Mouse (Mus musculus) cortical plate, adult 2 months (tissue): Measurements from ENCODE around the gene Trp53rkb.

Experiments used
- CTCF ChIP-seq: fragments of 200-500 bp; IDR thresholded peaks from 2 replicates; pipeline ENCODE4 v1.5.1; 2011; ENCODE audit warnings: mild to moderate bottlenecking, control low read depth, low read length; ENCODE audit not compliant: insufficient read depth; ENCODE audit errors: extremely low read depth
- POLR2A ChIP-seq: fragments of 200-500 bp; IDR thresholded peaks from 2 replicates; pipeline ENCODE4 v1.6.1; 2011; ENCODE audit warnings: mild to moderate bottlenecking, low read length, control low read depth; ENCODE audit not compliant: insufficient read depth; ENCODE audit errors: extremely low read depth

DNA sequence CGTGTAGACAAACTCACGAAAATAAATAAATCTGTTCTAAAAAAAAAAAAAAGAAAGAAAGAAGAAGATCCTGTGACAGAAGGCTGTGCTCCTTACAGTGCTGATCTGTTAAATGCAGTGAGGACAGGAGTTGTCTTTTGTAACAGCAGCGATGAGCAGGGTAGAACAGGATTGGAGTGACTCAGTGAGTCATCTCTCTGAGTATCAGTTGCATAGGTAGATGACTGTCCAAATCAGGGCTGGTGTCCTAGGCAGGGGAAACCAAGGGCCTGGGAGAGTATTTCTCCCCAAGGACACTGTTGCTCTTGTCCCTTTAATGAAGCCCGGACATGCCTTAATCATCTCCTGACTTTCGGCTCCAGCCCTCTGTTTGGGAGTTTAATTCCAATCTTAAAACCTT, 17.2 kb downstream of the Trp53rkb start:
- TF ChIP-seq POLR2A (no peak), CTCF (no peak)
